Mouse (Mus musculus) E14TG2a.4 (cell line): ENCODE measurements at regions not wholly inside any gene's neighbourhood (a gene's known extent, or its start where the extent isn't known, plus 50 kb on each side); places are given as distances from the start of the nearest gene placed in this dataset.

ENCODE experiments used
- CTCF ChIP-seq: conservative IDR thresholded peaks from 2 replicates; pipeline ENCODE4 v1.5.1; 2014; ENCODE audit warnings: low read length
- POU5F1 ChIP-seq: IDR thresholded peaks from 2 replicates; pipeline ENCODE4 v1.6.1; 2014; ENCODE audit warnings: low read length, borderline replicate concordance

DNA sequence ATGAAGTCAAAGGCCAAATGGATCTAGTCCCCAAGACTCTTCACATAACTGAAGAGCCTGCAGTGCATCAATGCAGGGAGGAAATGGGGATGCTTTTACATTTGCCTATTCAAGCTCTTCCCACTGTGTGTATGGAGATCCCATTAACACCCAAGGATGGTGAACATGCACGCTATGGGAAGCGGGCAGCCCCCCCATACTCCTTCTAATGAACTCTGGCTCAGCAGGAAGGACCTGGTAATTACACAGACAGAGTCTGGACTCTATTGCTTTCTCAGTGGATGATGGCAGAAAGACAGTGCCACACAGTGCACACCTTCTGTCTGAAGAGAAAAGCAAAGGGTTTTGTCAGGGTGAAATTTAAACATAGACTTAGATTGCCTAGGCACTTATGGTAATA is 495.7 kb downstream of the Ccdc50 start:
- no peak for TF ChIP-seq CTCF
- TF ChIP-seq POU5F1, result no peak
